Mouse (Mus musculus) hindbrain, embryonic 11.5 days (tissue): Measurements from ENCODE around the gene Klhdc3. TPM values are rescaled to one million over a fixed set of nuclear protein-coding genes. Genes with fewer than 3 reads are reported as not detected.
A peak's percentile ranks its signal among the peaks of the same experiment; 100 is the strongest.

Source experiments
- ATAC-seq: fragments of 200-750 bp; cut with Nextera tagmentation; 2 replicates; pipeline ENCODE4 v1.8.0; 2017; ENCODE audit warnings: mild to moderate bottlenecking, moderate TSS enrichment, moderate library complexity; ENCODE audit not compliant: low FRiP score
- DNase-seq: peaks from one replicate; pipeline ENCODE4 v3.0.0-alpha.2; 2015; ENCODE audit warnings: low spot score
- H3K27ac ChIP-seq: fragments of 300-500 bp; sonication (generic); 2 replicates; pipeline ENCODE4 v1.5.1; 2014; ENCODE audit warnings: mild to moderate bottlenecking, low read depth, low read length
- H3K27me3 ChIP-seq: fragments of 300-500 bp; sonication (generic); 2 replicates; pipeline ENCODE4 v1.6.1; 2014; ENCODE audit warnings: mild to moderate bottlenecking, low read length, moderate library complexity, mixed read lengths; ENCODE audit not compliant: control insufficient read depth, insufficient read depth
- H3K36me3 ChIP-seq: fragments of 300-500 bp; sonication (generic); 2 replicates; pipeline ENCODE4 v1.6.1; 2014; ENCODE audit warnings: mild to moderate bottlenecking, low read length, moderate library complexity, mixed read lengths; ENCODE audit not compliant: control insufficient read depth, insufficient read depth
- H3K4me1 ChIP-seq: fragments of 300-500 bp; sonication (generic); replicated peaks from 2 replicates; pipeline ENCODE4 v1.6.1; 2014; ENCODE audit warnings: low read length, mixed read lengths; ENCODE audit not compliant: control insufficient read depth, insufficient read depth
- H3K4me2 ChIP-seq: fragments of 300-500 bp; sonication (generic); replicated peaks from 2 replicates; pipeline ENCODE4 v1.6.1; 2014; ENCODE audit warnings: mild to moderate bottlenecking, low read depth, low read length
- H3K4me3 ChIP-seq: fragments of 300-500 bp; sonication (generic); 2 replicates; pipeline ENCODE4 v1.5.1; 2014; ENCODE audit warnings: low read depth, low read length
- H3K9ac ChIP-seq: fragments of 300-500 bp; sonication (generic); 2 replicates; pipeline ENCODE4 v1.6.1; 2014; ENCODE audit warnings: low read depth, low read length
- H3K9me3 ChIP-seq: fragments of 300-500 bp; sonication (generic); 2 replicates; pipeline ENCODE4 v1.6.1; 2016; ENCODE audit warnings: low read length; ENCODE audit not compliant: control insufficient read depth
- WGBS: fragments of 180-500 bp; shearing (Covaris S2); extraction: QIAGEN DNeasy Blood & Tissue Kit; methylation state at CpG from one replicate; pipeline ENCODE4 v1.1.7; 2014; 5-methylcytosine and 5-hydroxymethylcytosine counted together
- polyA plus RNA-seq: library from polyadenylated mRNA; unstranded; fragments of >200 nt; fragmentation: Nextera tagmentation; extraction: Ambion mirVana; gene quantifications from 2 replicates; pipeline ENCODE4 v1.2.1, GENCODE M21; 2014

Gene Klhdc3
- polyA plus RNA-seq, 1 experiment from 2014 or later, result 101 TPM

DNA sequence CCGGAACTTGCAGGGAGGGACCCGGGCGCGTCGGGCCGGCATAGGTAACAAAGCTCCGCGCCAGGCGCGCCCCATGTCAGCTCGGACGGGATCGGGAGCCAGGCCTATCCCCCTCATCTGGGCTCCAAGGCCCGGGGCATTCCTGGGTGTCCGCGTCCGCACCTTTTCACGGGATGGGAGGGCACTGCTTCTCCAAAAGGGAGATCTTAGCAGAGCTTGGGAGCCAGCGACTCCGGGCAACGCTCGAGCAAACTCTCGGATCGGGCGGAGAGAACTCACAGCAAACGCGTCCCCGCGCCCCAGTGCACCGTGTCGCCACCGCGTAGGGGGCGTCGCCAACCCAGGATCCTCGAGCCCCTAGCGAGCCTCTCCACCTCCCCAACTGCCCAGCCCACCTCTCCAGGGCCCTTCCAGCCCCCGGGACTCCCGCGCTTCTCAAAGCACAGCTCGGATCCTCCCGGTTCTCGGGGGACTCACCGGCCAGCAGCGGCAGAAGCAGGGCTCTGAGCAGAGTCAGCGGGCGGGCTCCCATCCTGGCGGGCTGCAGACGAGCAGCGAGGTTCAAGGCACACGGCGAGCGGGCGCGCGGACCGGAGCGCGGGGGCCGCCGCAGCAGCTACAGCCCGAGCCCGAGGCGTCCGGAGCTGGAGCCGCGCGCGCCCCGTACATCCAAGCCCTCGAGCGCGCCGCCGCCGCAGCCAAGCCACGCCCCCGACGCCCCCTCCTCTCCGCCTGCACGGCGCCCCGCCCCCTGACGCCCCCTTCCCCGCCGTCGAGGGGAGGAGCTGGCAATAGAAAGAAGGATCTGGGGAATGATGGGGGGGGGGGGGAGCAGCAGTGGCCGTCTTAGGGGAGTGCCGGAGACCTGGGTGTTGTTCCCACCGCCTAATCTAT, 51.7 kb downstream of the Klhdc3 start, which contains the start of gene Ptk7:
Ptk7 (minus strand) TSS at position 714 of the 894 bp plus-strand sequence.
- no peaks in the 10 kb centered on the region for H3K36me3 ChIP-seq
- DNase-seq (peak; percentile 94), ATAC-seq (peak; percentile 79)
- H3K27ac ChIP-seq, result peak within 1 kb of the TSS; percentile 88
- no peaks in the 10 kb centered on the region for H3K9me3 ChIP-seq
- H3K9ac ChIP-seq, result peak within 1 kb of the TSS; percentile 95
- H3K4me1 ChIP-seq, result peaks cover 20% of the 10 kb centered on the region
- H3K4me2 ChIP-seq, result peak within 1 kb of the TSS; percentile 63
- peak within 1 kb of the TSS; percentile 95 for H3K4me3 ChIP-seq
- no peaks in the 10 kb centered on the region for H3K27me3 ChIP-seq
- under 1% methylated on average over 46 of the region's 90 CpGs for WGBS

DNA sequence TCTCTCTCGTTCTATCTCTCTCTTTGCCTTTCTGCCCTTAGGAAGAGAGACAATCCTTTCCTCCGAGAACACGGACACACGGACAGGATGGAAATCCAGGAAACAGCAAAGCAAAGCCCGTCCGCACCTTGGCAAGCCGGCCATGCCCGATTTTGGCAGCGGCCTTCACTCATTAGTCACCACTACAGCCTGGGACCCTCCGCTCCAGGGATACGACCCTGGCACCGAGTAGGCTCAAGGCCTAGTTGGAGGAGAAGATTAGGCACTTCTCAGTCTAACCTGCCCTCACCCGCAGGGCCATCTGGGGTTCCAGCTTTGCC, 52.3 kb downstream of the Klhdc3 start:
- DNase-seq, result no peak
- Histone ChIP-seq H3K27ac (peak overlapping the region; percentile 88; the same call in 1 of the 2 replicates), H3K4me1 (peaks cover 21% of the 10 kb centered on the region)

DNA sequence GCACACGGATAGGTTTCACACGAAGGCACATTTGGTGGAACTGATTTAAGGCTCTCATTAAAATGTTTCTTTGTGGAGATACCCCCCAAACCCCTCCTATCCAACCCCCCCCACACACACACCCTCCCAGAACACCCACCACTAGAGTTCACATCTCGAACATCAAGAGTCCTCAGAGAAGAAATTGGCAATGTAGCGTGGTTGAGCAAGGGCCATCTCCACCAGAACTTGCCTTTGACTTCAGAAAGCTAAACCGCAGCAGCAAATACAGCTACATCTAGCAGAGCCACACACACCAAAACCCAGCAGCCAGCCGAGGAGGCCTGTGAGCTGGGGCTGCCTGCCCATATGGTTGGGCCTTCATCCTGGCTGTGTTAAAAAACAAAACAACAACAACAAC, 53.3 kb downstream of the Klhdc3 start:
- no peak overlapping the region; the same call in 1 of the 2 replicates for H3K9ac ChIP-seq
- peak overlapping the region; percentile 95 for H3K4me3 ChIP-seq
- H3K4me1 ChIP-seq, result peaks cover 21% of the 10 kb centered on the region
- DNase-seq (no peak), ATAC-seq (no peak)
- peak overlapping the region; percentile 63 for H3K4me2 ChIP-seq
- H3K27ac ChIP-seq, result no peak overlapping the region
- H3K36me3 ChIP-seq, result no peaks in the 10 kb centered on the region
- H3K9me3 ChIP-seq, result no peaks in the 10 kb centered on the region
- 59% methylated on average over 6 of the region's 6 CpGs for WGBS
- H3K27me3 ChIP-seq, result no peaks in the 10 kb centered on the region

More for the DNA sequence above, 52.3 kb downstream of the Klhdc3 start:
- peak; percentile 26; the same call in 1 of the 2 replicates for ATAC-seq
- peak overlapping the region; percentile 63 for H3K4me2 ChIP-seq
- H3K27me3 ChIP-seq, result no peaks in the 10 kb centered on the region
- no peaks in the 10 kb centered on the region for H3K36me3 ChIP-seq
- WGBS, result under 1% methylated on average over 13 of the region's 13 CpGs
- H3K4me3 ChIP-seq, result peak overlapping the region; percentile 95
- H3K9ac ChIP-seq, result peak overlapping the region; percentile 95
- no peaks in the 10 kb centered on the region for H3K9me3 ChIP-seq

DNA sequence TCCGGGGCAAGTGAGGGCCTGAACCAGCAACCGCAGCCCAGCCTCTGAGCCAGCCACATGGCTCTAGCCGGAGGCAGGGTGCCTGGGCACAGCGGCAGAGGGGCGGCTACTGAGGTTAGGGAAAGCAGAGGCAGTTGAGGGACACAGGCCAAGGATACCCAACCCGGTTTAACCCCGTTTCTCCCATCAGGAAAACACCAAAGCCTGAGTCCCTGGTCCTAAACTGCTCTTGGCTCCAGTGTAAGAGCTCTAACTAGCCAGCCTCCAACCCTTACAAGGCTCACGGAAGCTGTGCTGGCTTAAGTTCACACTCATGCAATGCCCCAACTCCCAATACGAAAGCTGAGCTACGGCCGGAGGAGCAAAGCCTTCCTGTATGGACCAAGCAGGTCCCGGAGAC, 56.1 kb downstream of the Klhdc3 start:
- DNase-seq, result no peak
- H3K4me2 ChIP-seq, result no peak overlapping the region
- no peak for ATAC-seq
- H3K36me3 ChIP-seq, result no peaks in the 10 kb centered on the region
- H3K4me1 ChIP-seq, result peaks cover 20% of the 10 kb centered on the region
- no peaks in the 10 kb centered on the region for H3K27me3 ChIP-seq
- H3K9ac ChIP-seq, result no peak overlapping the region
- H3K4me3 ChIP-seq, result no peak overlapping the region; the same call in 1 of the 2 replicates
- H3K27ac ChIP-seq, result no peak overlapping the region
- no peaks in the 10 kb centered on the region for H3K9me3 ChIP-seq
- WGBS, result 72% methylated on average over 12 of the region's 12 CpGs

Other genes with a start within 250 kb of the Klhdc3 start
- gene Slc22a7, start 242.5 kb downstream of the Klhdc3 start, polyA plus RNA-seq, result not detected in 2 replicates
- gene Ttbk1, start 193.2 kb downstream of the Klhdc3 start, polyA plus RNA-seq, result 2.3 and 2.4 TPM in 2 replicates
- gene Dnph1, start 184.2 kb downstream of the Klhdc3 start, polyA plus RNA-seq, result 59.7 and 64.7 TPM in 2 replicates
- gene Cul9, start 134.5 kb downstream of the Klhdc3 start, polyA plus RNA-seq, result 4.7 and 4.8 TPM in 2 replicates
- 5.1 and 8.2 TPM in 2 replicates for gene Srf, start 124.7 kb downstream of the Klhdc3 start, polyA plus RNA-seq
- 16.0 and 21.5 TPM in 2 replicates for gene Ptk7, start 51.4 kb downstream of the Klhdc3 start, polyA plus RNA-seq
- 22.7 and 29.8 TPM in 2 replicates for gene Klc4, start 34.9 kb downstream of the Klhdc3 start, polyA plus RNA-seq
- 94.8 and 95.2 TPM in 2 replicates for gene Mrpl2, start 34.7 kb downstream of the Klhdc3 start, polyA plus RNA-seq
- gene Cul7, start 30.6 kb downstream of the Klhdc3 start, polyA plus RNA-seq, result 25.9 and 30.5 TPM in 2 replicates
- 57.9 and 58.4 TPM in 2 replicates for gene Rrp36, start 6.6 kb downstream of the Klhdc3 start, polyA plus RNA-seq
- gene Mea1, start 2.1 kb downstream of the Klhdc3 start, polyA plus RNA-seq, result 192 and 201 TPM in 2 replicates
- gene Ppp2r5d, start 24.2 kb upstream of the Klhdc3 start, polyA plus RNA-seq, result 89.4 and 103 TPM in 2 replicates
- 12.5 and 14.6 TPM in 2 replicates for gene Pex6, start 30.5 kb upstream of the Klhdc3 start, polyA plus RNA-seq
- 0.40 and 0.48 TPM in 2 replicates for gene Gnmt, start 48.3 kb upstream of the Klhdc3 start, polyA plus RNA-seq
- 53.4 and 53.9 TPM in 2 replicates for gene Cnpy3, start 71.3 kb upstream of the Klhdc3 start, polyA plus RNA-seq
- gene Ptcra, start 82.8 kb upstream of the Klhdc3 start, polyA plus RNA-seq, result 0.34 and 0.53 TPM in 2 replicates
- gene 2310039H08Rik, start 91.7 kb upstream of the Klhdc3 start, polyA plus RNA-seq, result 48.4 and 49.2 TPM in 2 replicates
- gene Rpl7l1, start 101.8 kb upstream of the Klhdc3 start, polyA plus RNA-seq, result 149 and 155 TPM in 2 replicates
- gene Bicral, start 177.6 kb upstream of the Klhdc3 start, polyA plus RNA-seq, result 5.5 and 7.1 TPM in 2 replicates
- gene Tbcc, start 209.8 kb upstream of the Klhdc3 start, polyA plus RNA-seq, result 74.1 and 84.3 TPM in 2 replicates
- gene Prph2, start 229.5 kb upstream of the Klhdc3 start, polyA plus RNA-seq, result not detected in 2 replicates